Mouse (Mus musculus) retina, postnatal 1 day (tissue): ENCODE measurements around the gene Proser1.
A peak's percentile ranks its signal among the peaks of the same experiment; 100 is the strongest.

ENCODE experiments used
- DNase-seq: peaks from one replicate; pipeline ENCODE4 v3.0.0-alpha.2; 2012

The Proser1 gene

DNA sequence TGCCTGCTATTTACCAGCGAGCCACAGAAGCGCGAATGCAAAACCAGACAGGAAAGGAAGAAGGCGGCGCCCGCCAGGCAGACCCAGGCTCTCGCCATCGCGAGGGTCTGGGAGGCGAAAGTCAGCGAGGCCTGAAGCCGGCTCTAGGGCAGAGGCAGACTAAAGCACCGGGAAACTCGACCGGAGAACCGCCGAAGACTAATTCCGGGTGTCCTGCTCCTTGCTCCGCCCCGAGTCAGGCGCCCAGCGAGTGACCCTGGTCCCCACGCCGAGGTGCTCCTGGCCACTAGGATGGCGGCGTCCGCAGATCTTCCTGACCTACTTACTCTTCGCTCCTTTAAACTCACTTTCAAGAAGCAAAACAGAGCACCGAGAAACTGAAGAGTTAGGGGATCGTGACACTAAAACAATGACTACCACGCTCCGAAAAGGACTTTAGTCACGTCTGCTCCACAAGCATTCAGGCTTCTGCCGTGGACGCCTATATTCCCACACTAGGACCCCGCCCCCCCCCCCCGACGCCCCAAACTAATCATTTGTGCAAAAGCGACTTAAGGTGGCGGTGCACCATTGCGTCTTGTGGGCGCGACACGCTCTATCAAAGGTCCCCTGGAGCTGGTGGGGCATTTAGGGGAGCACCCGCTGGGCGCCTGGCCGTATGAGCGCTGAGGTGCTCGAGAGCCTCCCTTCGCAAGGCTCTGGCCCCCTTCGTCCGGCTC is at the start of gene Proser1, which contains the start of gene Nhlrc3:
Gene Proser1, plus strand, starts transcription at position 621 of the 719 bp plus-strand sequence.
Gene Nhlrc3, minus strand, starts transcription at position 287 of the 719 bp plus-strand sequence.
- peak; percentile 99 for DNase-seq

DNA sequence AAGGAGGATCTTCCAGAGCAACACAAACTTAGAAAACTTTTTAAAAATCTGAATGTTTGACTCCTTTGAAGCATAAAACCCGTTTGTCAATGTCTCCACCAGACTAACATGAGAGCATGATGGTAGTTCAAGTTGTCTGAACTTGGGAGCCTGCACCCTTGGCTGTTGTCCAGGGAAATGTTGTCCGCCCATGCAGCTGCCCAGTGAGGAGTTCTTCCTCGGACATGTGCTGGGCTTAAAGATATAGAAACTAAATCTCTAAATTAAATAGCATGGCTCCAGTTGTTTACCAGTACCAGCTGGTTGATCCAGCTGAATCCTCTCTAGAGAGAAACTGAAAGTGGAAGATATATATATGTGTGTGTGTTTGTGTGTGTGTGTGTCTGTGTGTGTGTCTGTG is 49.5 kb upstream of the Proser1 start:
- DNase-seq: no peak

DNA sequence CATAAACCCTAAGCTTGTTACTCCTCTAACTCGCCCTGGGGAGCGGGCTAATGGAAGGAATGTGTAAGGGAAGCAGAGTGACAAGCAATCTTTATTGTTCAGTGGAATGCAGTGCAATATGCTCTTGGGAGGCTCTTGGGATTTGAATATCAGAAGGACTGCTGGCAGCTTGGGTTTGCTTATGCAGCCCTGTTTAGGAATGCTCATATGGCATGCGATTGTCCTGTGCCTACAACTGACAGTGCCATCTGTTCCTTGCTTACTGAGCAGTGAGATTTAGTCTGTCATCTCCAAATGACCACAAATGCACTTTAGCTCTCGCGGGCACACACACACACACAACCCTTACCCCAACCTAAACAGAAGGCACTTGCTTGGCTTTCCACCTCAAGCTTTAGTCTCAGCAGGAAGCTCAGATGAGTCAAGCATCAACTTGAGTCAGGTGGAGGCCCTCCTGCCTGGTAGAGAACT is 47.4 kb upstream of the Proser1 start:
- DNase-seq: peak; percentile 62

DNA sequence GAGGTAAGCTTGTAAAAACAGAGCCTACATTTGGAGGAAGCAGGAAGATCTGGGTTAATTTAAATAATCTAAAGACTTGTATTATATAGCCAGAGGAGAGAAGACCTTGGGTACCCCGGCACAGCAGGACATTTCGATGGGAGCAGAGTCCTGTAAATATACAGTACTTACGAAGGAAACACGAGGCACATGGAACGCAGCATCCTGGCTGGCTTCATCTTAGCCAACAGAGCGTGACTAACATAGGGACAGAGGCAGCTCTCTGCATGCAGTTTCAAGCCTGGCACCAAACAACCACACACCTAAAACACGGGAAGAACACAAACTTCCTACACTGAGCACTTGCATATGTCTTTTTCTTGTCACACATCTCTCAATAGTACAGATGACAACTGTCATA is 45.8 kb upstream of the Proser1 start:
- DNase-seq: peak; percentile 26

DNA sequence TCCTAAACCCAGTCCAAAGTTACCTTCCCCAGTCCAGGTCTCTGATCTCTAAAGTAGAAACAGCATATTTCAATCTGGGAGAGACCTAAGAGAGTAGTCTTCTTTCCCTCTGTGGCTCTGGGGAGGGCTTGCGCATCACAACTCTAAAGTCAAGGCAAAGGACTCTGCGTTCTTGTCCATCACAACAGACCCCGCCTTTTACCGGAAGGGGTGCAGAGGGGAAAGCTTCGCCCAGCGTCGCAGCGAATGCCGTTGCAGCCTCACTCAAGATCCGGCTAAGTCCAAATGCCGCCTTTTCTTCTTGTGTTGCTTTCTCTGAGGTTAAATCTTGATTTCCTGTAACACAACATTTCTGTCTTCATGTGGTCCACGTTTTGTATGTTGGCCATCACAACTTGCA is 41.8 kb upstream of the Proser1 start:
- no peak for DNase-seq

DNA sequence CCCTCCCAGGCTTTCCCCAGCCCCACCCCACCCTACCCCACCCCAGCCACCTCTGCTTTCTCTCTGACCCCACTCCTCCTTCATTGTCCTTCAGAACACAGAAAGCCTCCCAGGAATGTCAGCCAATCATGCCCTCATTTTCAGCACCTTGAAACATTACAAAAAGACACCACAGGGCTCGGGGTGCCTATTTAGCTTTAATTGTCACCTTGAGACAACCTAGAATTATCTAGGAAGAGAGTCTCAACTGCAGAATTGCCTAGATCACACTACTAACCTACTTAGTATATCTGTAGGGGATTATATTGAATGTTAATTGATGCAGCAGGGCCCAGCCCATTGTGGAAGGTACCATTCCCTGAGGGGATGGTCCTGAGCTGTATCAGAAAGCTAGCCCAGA is 40.8 kb upstream of the Proser1 start:
- DNase-seq: no peak

DNA sequence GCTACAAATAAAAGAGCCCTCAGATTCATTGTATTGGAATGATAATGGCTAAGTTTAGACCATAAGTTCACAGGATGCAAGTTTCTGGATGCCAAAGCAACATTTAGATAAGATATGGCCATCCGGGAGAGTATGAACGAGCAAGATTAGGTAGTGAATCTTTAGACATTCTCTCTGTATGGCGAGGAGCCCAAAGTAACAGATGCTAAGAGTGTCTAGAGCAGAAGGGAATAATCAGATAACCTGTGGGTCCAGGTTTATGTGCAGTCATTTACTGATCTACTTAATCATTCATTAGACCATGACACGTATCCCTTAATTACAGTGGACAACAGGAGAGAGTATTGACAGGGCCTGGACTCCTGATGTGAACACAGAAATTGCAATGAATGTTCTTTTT is 39.9 kb upstream of the Proser1 start:
- DNase-seq: no peak

DNA sequence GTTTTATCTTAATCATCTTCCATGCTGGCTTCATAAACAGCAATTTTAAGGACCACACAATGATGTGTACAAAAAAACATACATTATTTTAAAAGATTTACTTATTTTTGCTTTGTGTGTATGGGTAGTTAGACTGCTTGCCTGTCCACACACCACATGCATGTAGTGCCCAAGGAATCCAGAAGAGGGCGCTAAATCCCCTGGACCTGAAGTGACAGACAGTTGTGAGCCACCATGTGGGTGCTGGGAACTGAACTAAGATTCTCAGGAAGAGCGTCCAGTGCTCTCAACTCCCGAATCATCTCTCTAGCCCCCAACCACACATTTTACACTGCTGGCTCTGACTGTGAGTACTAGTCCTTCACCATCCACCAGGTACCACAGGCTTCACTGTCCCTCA is 28.9 kb upstream of the Proser1 start:
- DNase-seq: no peak

DNA sequence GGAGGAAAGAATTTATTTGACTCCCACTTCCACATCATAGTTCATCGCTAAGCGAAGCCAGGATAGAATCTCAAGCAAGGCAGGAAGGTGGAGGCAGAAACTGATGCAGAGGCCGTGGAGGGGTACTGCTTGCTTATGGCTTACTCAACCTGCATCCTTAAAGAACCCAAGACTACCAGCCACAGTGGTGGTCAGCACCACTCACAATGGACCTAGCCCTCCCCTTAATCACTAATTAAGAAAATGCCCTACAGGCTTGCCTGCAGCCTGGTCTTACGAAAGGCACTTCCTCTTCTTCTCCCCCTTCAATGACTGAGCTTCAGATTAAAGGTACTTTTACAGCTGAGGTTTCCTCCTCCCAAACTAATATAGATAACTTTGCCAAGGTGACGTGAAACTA is 26.9 kb upstream of the Proser1 start:
- DNase-seq: no peak

DNA sequence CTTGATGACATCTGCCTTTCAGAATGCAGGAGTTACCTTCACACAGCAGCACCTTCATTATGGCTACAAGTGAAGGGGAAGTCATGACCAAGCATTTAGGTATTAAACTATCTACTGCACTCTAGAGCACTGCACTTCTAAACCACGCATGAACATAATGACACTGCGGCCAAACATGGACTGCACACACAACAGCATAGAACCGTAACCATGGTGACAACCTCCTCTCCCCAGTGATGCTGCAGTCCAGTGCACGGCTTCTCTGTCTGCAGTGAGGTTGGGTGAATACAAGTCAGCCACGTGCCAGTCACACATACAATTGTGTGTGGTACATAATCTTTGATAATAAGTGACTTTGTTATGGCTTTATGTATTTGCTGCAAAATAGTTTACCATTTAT is 17.9 kb upstream of the Proser1 start:
- peak; percentile 26 for DNase-seq

DNA sequence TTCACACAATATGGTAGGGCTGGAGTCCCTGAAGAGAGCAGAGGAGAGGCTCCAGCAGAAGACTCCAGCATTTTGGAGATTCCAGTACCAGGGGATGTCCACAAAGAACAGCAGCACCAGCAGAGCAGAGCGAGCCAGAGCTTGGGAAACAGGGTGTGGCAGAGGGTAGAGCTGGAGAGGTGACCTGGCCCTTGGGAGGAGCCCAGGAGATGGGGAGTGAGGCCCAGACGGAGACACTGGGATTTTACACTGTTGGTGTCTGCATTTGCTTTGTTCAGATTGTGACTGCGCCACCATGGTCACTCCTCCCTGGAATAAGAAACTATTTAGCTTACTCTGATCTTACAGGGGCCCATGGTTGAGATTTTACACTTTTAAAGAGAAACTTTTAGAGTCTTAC is 16.7 kb upstream of the Proser1 start:
- no peak for DNase-seq

DNA sequence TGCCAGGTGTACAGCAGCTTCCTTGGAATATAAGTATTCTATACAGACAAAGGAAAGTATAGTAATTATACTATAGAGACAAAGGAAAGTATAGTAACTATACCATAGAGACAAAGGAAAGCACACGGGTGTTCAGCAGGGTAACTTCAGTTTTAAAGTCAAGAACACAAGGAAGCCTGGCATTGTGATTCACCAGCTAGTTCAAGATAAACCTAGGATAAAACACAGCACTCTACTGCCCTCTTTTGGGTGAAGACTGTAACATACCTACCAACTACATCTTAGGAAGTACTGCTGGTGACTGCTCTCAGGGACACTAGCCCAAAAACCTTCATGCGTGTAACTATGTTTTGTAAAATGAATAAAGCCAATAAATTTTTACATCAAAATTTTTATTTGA is 15.3 kb upstream of the Proser1 start:
- peak; percentile 89 for DNase-seq

DNA sequence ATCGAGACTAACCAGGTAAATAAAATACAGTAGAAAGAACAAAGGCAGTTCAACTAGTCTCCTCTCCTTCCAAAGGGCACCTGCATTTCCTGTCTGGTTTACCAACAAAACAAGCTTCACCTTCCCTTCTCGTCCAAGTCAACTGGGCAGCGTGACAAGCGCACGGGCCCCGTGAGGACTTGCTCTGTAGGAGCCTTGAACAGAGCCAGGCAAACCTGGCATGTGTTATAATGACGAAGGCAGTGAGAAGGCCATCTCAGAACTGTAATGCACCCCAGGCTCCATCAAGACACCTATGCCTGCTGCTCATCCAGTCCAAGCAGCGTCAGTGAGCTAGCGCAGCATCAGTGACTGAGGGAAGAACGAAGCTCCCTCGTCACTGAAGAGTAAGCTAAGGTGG is 12.8 kb upstream of the Proser1 start:
- no peak for DNase-seq

DNA sequence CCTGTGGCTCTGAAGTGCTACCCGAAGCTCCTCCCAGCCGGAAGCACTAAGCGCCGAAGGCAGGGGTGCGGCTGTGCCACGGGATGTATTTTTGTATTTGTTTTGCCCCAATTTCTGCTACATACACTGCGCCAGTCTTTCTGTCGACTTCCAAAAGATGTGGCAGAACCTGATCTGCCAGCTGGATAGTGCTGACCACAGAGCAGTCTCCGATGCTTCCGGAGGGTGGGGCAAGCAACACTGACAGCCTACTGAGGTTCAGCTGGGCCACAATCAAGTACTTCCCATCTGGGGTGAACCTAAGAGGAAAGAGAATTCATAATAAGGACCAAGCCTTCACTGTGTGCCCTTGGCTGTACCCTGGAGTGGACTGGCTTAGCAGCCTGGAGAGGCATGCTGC is 11.1 kb upstream of the Proser1 start:
- no peak for DNase-seq

DNA sequence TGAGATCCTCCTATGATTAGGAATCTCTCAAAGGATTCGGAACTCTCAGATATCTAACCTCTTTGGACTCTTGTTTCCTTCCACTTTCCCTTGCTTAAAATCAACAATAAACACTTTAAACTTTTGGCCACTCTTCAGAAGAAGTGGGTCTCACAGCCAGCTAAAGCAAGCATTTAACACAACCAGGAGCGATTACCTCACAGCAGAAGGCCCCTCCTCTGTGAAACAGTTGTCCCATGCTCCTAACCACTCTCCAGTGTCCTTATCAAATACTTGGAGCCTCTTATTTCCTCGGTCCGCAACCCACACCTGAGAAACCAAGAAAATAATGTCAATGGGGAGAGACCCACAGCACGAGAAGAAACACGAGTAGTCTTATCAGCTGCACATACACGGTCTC is 10.1 kb upstream of the Proser1 start:
- no peak for DNase-seq

DNA sequence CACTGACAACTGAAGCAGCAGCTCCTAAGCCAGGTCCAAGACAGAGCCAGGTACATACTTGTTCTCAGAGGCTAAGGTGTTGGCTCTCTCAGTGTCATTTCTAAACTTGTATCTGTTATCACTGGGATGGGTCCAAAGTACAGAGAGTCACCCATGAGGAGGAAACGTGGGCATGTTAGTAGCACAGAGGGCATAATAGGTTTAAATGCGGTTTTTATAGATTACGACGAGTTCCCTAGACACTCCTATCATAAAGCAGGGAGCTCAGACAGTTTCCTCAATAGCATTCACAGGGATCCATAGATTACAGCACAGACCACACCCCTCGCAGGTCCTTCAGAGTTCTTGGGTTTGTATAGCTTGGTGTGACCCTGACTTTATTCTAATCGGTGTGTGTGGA is 9.5 kb upstream of the Proser1 start:
- no peak for DNase-seq

DNA sequence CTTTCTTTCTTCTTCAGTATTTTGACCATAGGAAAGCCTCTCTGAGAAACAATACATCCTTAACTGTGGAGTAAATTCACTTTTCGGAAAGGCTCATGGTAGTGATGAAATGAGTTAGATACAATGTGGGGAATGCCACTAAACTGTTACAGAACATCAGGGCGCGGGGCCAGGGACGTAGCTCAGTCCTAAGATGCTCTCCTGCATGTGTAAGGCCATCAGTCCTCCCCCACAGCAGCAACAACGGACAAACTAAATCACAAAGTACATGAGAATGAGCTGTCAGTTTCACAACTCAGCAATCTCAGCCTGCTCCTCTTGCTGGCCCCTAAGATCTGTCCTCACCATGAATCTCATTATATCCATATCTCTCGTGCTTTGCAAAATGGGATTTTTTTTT is 8.9 kb upstream of the Proser1 start:
- DNase-seq: no peak

DNA sequence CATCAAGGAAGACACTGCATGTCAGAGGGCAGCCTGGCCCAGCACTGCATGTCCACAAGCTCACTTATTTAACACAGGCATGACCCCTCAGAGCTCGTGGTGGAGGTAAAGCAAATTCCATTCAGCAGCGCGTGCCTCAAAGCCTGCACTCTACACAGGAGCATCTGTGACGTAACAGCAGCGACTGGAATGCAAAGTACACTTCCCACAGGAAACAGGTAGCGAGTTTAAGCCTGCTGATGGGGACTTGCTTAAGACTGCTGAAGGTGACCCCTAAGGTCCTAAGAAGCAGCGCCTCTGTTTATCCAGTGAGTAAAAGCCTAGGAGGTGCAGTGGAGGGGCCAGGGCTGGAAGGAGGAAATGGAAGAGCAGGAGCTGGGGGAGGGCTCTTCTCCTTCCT is 8.5 kb upstream of the Proser1 start:
- no peak for DNase-seq

DNA sequence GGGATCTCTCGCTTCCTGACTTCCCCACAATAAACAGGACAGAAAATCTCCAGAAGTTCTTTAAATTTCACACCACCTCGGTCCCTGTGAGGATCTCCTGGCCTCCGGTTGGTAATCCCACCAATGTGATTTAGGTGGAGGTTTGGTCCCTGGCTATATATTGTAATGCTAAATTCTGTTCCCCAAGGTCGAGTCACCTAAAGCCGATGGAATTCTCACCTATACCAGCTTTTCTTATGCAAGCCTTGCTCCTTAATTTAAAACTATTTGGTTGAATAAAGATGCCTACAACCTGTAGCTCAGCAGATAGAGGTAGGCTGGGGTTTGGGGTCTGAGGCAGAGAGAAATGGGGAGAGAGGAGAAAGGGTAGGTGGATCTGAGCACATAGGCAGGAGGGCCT is 5.7 kb upstream of the Proser1 start:
- DNase-seq: no peak

DNA sequence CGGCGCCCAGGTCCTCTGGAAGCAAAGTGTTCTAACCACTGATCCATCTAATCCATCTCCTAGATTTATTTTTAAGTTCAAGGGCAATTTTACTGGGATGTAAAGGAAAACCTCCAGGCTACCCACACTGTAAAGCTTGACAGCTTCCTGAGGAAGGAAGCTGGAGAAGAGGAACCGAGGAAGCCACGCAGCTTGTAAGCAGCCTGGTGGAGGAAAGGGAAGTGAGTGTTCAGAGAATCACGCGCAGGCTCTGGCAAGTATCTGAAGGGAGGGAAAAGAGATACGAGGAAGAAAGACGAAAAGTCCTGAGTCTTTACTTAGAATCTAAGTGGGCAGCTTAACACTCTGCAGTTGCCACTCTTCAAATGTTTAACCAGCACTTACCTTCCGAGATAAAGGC is 3.4 kb upstream of the Proser1 start:
- no peak for DNase-seq

DNA sequence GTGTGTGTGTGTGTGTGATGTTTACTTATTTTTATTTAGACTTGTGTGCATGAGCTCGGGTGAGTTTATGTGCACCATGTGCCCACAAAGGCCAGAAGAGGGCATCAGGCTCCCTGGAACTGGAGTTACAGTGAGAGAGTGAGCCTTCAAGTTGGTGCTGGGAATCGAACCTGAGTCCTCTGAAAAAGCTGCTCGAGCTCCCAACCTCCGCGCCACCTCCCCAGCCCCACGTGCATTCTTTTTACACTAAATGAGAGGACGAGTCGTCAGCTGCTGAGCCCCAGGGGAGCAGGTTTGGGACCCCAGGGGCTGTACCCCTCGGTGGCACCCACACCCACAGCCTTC is 793 bp upstream of the Proser1 start:
- no peak for DNase-seq

DNA sequence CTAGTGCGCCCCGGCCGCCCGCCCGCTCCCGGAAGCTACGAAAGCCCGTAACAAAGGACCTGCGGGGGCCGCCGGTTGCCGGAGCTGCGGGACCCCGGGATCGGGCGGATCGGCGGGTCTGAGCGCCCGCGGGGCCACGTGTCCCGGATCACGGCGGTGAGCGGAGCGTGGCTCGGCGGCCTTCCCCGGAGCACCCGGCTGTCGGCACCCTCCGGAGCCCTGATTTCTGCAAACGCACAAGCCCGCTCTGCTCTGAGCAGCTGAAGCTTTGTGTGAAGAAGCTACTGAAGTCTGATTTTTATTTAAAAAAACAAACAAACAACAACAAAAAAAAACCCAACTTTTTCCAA is 274 bp downstream of the Proser1 start:
- DNase-seq: no peak

DNA sequence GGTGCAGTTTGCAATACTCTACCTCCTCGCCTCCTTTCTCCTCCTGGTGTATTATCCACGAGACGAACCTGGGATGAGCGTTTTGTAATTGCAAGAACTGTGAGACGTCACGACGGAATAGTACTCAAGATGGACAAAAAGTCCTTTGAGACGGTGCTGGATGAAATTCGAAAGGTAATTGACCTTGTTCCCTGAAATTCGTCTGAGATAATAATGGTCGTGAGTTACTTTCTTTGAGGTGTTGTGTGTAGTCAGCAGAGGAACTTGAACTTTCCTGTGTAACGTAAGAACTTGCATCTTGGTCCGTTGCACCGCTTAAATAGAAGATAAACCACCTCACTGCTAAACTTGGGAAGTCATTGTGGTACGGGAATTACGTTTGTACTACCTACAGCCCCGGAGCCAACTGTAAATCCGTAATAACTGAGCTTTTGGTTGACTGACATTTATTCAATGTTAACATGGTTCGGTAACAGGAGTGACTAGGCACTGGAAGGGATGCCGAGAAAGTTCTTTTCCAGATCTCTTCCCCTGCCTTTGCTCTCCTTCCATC is 756 bp downstream of the Proser1 start:
- no peak for DNase-seq

DNA sequence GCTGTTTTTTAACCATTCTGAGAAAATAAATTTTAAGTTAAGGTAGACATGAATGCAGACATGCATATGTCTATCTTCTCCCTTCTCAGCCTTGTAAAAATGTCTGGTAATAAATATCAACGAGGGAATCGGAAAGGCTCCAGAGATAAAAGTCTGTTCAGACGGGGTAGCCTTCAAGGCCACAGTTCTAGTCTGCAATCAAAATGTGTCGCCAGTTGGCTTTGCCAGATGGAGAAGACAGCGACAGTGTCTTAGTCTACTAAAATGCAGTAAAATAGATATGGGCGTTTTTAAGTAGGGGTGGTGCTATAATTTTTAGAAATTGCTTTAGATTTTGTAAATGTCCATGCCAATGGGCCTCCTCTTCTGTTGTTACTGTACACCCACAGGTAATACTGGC is 1.9 kb downstream of the Proser1 start:
- DNase-seq: no peak

DNA sequence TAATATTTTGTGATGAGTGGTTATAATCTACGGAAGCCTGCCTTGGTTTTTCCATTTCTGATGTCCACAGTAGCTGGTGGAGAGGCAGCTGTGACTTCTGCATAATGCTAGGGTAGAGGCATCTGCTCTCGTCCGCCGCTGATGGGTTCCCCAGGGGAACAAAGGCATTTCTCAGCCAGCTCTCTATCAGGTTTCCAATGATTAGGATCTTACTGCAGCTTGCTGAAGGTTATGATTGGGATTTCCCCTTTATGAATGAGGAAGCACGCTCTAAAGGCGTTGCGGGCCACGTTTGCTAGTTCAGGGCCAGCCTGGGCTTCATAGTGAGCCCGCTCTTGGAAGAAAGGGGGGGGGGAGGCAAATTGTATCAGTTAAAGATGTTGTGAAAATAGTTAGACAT is 3.0 kb downstream of the Proser1 start:
- DNase-seq: no peak
